Mouse (Mus musculus) c-Kit-positive CD71-positive TER-119-negative erythroid progenitor cells, embryonic 14.5 days (primary cell): ENCODE measurements around the gene Retreg1.

Source experiments
- DNase-seq: peaks from one replicate; pipeline ENCODE4 v3.0.0-alpha.2; 2013; ENCODE audit warnings: low read depth

Retreg1 gene

DNA sequence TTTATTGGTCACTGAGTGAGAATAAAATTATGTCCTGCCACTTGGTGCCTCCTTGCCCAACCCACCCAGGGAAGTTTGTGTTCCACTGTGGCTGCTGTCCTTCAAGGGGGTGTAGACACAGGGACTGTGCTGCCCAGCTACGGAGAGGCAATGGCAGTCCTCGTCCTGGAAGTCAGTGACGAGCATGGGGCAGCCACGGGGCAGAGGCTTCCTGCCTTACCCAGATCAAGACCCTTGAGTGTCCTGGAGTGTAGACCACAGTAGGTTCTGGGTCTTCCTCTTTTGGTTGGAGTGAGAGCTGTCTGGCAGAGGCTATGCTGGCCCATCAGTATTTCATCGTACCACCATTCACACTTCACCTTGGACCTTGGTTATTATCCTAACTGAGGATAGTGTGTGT, 37.2 kb downstream of the Retreg1 start:
- no peak for DNase-seq

- DNase-seq = no peak
Observed at GRCm38 (mm10) chr15:25882002-25882401, 39.0 kb downstream of the Retreg1 start.

DNA sequence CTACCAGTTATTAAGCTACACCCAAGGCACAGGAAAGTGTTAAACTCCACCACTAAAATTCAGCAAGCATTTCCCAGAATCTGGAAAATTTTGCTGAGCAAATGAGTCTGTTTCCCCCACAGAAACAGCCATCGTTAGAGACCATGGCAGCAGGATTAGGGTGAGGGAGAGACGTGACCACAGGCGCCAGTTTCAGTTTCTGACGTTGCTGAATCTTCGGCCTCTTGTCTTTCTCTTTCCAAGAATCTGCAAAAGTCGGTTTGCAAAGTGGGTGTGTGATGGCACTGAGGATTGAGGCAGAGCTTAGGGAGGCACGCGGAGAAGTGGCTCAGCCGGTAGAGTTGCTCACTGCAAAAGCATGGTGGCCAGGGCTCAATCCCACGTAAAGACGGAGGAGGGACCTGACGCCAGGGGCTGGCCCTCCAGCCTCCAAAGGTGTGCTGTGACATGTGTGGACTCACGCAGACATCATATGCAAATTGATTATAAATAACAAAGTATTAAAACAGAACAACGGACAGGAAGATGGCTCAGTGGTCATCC, 41.5 kb downstream of the Retreg1 start:
- DNase-seq = no peak

GRCm38 (mm10) chr15:25886581-25887011, 43.6 kb downstream of the Retreg1 start:
- no peak for DNase-seq

GRCm38 (mm10) chr15:25889927-25890326, 46.9 kb downstream of the Retreg1 start:
- DNase-seq = no peak

GRCm38 (mm10) chr15:25891556-25891955, 48.6 kb downstream of the Retreg1 start:
- DNase-seq = no peak

DNA sequence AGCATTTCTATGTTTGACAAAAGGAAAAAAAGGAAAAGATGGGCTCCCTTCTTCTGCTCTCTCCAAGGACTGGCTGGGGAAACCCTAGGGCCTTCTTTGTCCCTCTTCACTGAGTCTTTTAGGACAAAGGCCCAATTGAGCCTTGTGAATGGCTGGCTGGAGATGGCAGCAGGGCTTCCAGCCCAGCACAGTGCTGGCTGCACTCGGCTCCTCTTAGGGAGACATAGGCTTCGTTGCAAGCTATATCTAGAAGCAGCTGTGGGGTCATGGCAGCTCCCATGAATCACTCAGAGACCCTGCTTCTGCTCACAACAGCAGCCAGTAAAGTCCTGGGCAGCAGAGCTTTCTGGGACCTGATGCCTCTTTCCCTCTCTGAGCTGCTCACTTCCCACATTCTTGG, 50.3 kb downstream of the Retreg1 start:
- no peak for DNase-seq

DNA sequence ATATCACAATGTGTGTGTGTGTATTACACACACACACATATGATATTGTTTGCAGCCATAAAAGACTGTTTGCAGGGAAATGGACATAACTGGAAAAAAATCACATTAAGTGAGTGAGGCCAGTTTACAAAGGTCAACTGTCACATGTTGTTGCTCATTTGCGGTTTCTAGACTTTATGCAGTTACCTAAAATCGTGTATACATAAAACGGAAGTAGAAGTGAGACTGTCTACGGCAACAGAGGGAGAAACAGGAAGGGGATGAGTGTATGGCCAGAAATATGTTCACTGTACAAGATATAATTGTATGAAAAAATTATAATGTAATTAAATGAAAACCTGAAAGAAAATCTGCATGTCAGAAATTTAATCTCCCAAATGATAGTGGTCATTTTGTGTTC, 53.8 kb downstream of the Retreg1 start:
- no peak for DNase-seq

DNA sequence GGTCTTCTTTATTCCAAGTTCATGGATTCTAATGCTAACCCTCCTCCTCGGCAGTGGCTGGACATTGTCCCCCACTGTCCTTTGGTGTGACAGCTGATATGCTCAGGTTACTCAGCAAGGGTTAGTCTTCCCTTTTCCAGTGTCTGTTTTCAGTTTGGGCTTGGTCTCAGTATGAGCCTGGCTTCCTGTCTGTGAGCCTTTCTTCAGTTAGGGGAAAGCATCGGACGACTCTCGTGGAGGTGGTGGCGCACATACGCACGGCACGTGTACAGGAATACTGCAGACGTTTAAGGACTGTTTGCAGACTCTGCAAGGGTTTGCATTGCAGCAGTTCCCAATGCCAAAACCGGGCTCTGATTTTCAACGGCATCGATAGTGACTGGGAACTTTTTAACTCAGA, 54.6 kb downstream of the Retreg1 start:
- no peak for DNase-seq

- no peak for DNase-seq
Observed at GRCm38 (mm10) chr15:25899021-25899420, 56.0 kb downstream of the Retreg1 start.

GRCm38 (mm10) chr15:25900540-25900939, 57.6 kb downstream of the Retreg1 start:
- peak; percentile 22 for DNase-seq

GRCm38 (mm10) chr15:25902931-25903615, 60.1 kb downstream of the Retreg1 start:
- no peak for DNase-seq

- DNase-seq = no peak
Observed at GRCm38 (mm10) chr15:25904435-25905021, 61.5 kb downstream of the Retreg1 start.

DNA sequence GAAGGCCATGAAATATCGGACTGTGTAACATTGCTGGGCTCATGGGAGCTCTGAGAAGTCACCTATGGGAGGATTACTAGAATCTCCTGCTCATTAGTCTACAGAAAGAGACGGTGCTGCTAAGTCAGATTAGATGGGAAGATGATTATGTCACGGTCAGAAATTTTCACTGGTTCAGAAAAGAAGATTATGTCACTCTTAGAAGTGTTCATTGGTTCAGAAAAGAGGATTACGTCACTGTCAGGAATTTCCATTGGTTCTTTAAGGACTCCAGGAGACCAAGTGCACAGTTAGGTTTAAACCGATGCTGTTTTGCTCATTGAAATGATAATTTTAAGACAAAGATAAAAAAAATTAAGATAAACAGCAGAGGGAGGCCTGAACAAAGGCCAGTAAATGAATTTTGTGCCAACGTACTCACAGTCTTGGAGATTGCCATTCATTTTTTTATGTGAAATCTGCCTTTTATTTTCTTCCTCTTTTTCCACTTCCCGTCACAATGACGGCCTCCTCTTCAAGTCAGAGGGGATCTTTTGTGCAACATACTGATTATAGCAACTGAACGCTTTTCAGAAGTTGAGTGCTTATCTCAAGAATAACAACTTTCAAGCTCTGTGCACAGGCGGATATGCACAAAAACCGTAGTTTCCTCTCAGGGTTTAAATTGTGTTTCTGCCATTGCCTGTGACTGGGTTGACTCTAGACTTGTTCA, 67.0 kb downstream of the Retreg1 start:
- DNase-seq = peak; percentile 25

GRCm38 (mm10) chr15:25910495-25910865, 67.5 kb downstream of the Retreg1 start:
- DNase-seq = no peak

GRCm38 (mm10) chr15:25910924-25911323, 67.9 kb downstream of the Retreg1 start:
- DNase-seq = no peak

- DNase-seq = no peak
Observed at GRCm38 (mm10) chr15:25912911-25913310, 69.9 kb downstream of the Retreg1 start.

DNA sequence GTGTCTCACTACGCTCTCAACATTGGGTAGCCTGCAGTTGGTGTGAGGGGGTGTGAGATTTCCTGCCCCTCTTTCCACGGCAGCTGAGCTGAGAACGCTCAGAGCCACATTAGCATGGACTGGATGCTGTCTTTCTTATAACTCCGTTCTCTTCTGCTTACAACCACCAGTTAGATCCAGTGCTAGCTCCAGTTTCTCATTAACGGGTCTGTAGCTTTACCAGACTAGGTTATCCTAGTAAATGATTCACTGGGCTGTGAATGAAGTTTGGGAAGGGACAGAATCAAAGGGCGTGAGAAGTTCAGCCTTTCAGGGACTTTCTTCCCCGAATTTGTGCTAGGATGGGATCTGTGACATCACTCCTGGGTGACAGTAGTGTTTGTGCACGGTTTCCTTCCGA, 70.7 kb downstream of the Retreg1 start:
- no peak for DNase-seq

GRCm38 (mm10) chr15:25914160-25914559, 71.2 kb downstream of the Retreg1 start:
- DNase-seq = no peak

- no peak for DNase-seq
Observed at GRCm38 (mm10) chr15:25915013-25915412, 72.0 kb downstream of the Retreg1 start.

DNA sequence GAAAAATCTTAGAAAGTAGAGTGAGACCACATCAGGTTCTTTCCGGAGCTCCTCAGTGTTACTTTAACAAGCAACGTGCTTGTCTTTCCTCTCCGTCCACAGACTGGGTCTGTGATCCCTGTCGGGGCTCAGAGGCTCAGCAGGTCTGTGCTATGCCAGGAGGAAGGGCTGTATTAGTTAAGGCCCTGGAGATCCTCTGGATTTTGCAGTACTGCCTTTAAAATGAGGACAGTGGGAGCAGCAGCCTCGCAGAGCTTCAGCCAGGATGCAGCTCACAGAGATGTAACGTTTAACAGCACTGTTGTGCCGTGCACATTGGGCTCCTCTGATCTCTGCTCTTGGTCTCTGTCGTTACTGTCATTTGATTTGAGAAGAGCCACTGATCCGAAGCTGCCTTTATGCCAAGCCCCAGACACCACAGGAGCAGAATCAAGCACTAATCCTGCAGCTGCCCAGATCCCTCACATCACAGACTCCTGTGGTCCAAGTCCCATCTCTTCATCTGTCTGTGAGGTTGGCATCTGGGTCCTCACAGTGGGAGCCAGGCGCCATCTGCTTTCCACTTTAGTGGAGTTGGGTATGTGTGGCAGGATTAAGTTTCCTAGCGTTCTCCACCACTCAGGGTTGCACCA, 72.7 kb downstream of the Retreg1 start:
- no peak for DNase-seq

- DNase-seq = no peak
Observed at GRCm38 (mm10) chr15:25916252-25916651, 73.3 kb downstream of the Retreg1 start.

DNA sequence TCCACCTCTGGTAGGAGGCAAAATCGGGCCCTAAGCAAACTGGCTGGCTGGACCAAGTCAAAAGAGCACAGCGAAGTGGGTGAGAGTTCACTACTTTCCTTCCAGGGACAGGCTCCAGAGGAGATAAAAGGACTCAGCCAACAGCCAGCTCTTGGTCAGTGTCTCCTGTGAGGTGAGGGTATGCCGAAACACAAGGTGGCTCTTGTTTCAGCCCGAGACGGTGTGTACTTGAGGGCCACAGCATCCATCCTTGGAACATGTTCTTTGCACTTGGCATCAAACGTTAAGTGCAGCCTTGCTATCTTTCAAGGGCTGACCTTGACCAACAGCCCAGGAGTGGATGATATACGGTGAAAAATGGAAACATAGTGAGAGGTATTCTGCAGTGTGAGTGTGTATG, 75.7 kb downstream of the Retreg1 start:
- no peak for DNase-seq
